Mouse (Mus musculus) MEL (cell line): ENCODE data around the gene Rab3gap2. TPM values are rescaled to one million over a fixed set of nuclear protein-coding genes. Genes with fewer than 3 reads are reported as not detected.

Source experiments
- DNase-seq: peaks from one replicate; pipeline ENCODE4 v3.0.0; 2011; ENCODE audit warnings: low read depth, low spot score
- H3K27ac ChIP-seq: 2 replicates; pipeline ENCODE4 v1.5.1; 2012; ENCODE audit warnings: low read depth, mild to moderate bottlenecking, control low read depth, low read length, moderate library complexity; ENCODE audit not compliant: control insufficient read depth
- H3K27me3 ChIP-seq, 2 experiments: fragments of 150-350 bp in 1 of 2; sonication (generic) in 1 of 2; 2 replicates each; pipeline ENCODE4 v1.6.1; 2012; ENCODE audit warnings: low read length in 2 of 2, mild to moderate bottlenecking in 2 of 2, improper control_type of control experiment in 1 of 2, moderate library complexity in 1 of 2; ENCODE audit not compliant: insufficient read depth in 2 of 2, control insufficient read depth in 1 of 2
- H3K36me3 ChIP-seq, 2 experiments: 2 replicates each; pipeline ENCODE4 v1.6.1; 2012 to 2014; ENCODE audit warnings: low read length in 2 of 2, improper control_type of control experiment in 1 of 2, inconsistent platforms in 1 of 2, mild to moderate bottlenecking in 1 of 2; ENCODE audit not compliant: insufficient read depth in 2 of 2, control insufficient read depth in 1 of 2
- H3K4me1 ChIP-seq, 2 experiments: fragments of 150-350 bp in 1 of 2; sonication (generic) in 1 of 2; 2 replicates each; pipeline ENCODE4 v1.6.1; 2012; ENCODE audit warnings: low read length in 2 of 2, improper control_type of control experiment in 1 of 2, mild to moderate bottlenecking in 1 of 2; ENCODE audit not compliant: insufficient read depth in 2 of 2, control insufficient read depth in 1 of 2
- H3K4me3 ChIP-seq, 2 experiments: fragments of 150-350 bp in 1 of 2; sonication (generic) in 1 of 2; 2 replicates each; pipeline ENCODE4 v1.5.1; 2012; ENCODE audit warnings: low read depth in 2 of 2, low read length in 2 of 2, mild to moderate bottlenecking in 2 of 2, moderate library complexity in 2 of 2, control low read depth in 1 of 2, improper control_type of control experiment in 1 of 2; ENCODE audit not compliant: control insufficient read depth in 1 of 2, insufficient read depth in 1 of 2
- H3K79me2 ChIP-seq: 2 replicates; pipeline ENCODE4 v1.6.1; 2012; ENCODE audit warnings: mild to moderate bottlenecking, low read length, moderate library complexity; ENCODE audit not compliant: control insufficient read depth, poor library complexity, insufficient read depth
- H3K9ac ChIP-seq: 2 replicates; pipeline ENCODE4 v1.6.1; 2012; ENCODE audit warnings: low read depth, mild to moderate bottlenecking, control low read depth, low read length, moderate library complexity; ENCODE audit not compliant: control insufficient read depth, poor library complexity, severe bottlenecking
- H3K9me3 ChIP-seq: fragments of 150-350 bp; sonication (generic); replicated peaks from 2 replicates; pipeline ENCODE4 v1.6.1; 2012; ENCODE audit warnings: mild to moderate bottlenecking, low read length, improper control_type of control experiment, moderate library complexity; ENCODE audit not compliant: insufficient read depth
- BHLHE40 ChIP-seq: IDR thresholded peaks from 2 replicates; pipeline ENCODE4 v1.6.1; 2012; ENCODE audit warnings: low read depth, mild to moderate bottlenecking, inconsistent platforms, low read length, improper control_type of control experiment, borderline replicate concordance
- CTCF ChIP-seq, 3 experiments: IDR thresholded peaks in 2 of 3; conservative IDR thresholded peaks in 1 of 3; 2 replicates each; pipeline ENCODE4 v1.5.1; 2011 to 2012; ENCODE audit warnings: low read length in 3 of 3, low read depth in 2 of 3, mild to moderate bottlenecking in 2 of 3, improper control_type of control experiment in 1 of 3, inconsistent platforms in 1 of 3, mixed read lengths in 1 of 3, moderate library complexity in 1 of 3; ENCODE audit not compliant: control insufficient read depth in 1 of 3, insufficient read depth in 1 of 3, poor library complexity in 1 of 3, severe bottlenecking in 1 of 3
- E2F4 ChIP-seq: IDR thresholded peaks from 2 replicates; pipeline ENCODE4 v1.6.1; 2011; ENCODE audit warnings: low read depth, low read length, improper control_type of control experiment, borderline replicate concordance
- ETS1 ChIP-seq: IDR thresholded peaks from 2 replicates; pipeline ENCODE4 v1.6.1; 2012; ENCODE audit warnings: low read depth, mild to moderate bottlenecking, inconsistent platforms, low read length, improper control_type of control experiment, moderate library complexity
- GABPA ChIP-seq: IDR thresholded peaks from 2 replicates; pipeline ENCODE4 v1.6.1; 2012; ENCODE audit warnings: low read depth, mild to moderate bottlenecking, inconsistent platforms, low read length, improper control_type of control experiment, moderate library complexity
- JUND ChIP-seq: IDR thresholded peaks from 2 replicates; pipeline ENCODE4 v1.6.1; 2011; ENCODE audit warnings: low read depth, mild to moderate bottlenecking, improper control_type of control experiment, low read length
- MAFK ChIP-seq: IDR thresholded peaks from 2 replicates; pipeline ENCODE4 v1.6.1; 2011; ENCODE audit warnings: low read depth, mild to moderate bottlenecking, low read length, improper control_type of control experiment, borderline replicate concordance
- MYC ChIP-seq: IDR thresholded peaks from 2 replicates; pipeline ENCODE4 v1.6.1; 2011; ENCODE audit warnings: low read depth, mild to moderate bottlenecking, low read length, improper control_type of control experiment, moderate library complexity
- POLR2AphosphoS5 ChIP-seq: IDR thresholded peaks from 2 replicates; pipeline ENCODE4 v1.6.1; 2012; ENCODE audit warnings: low read depth, borderline replicate concordance, mild to moderate bottlenecking, inconsistent platforms, low read length, moderate library complexity, mixed read lengths
- TAL1 ChIP-seq: IDR thresholded peaks from 2 replicates; pipeline ENCODE4 v1.6.1; 2012; ENCODE audit warnings: mild to moderate bottlenecking, inconsistent platforms, low read length, moderate library complexity, mixed read lengths
- TBP ChIP-seq: IDR thresholded peaks from 2 replicates; pipeline ENCODE4 v1.8.0; 2011; ENCODE audit warnings: low read depth, low read length, improper control_type of control experiment
- USF2 ChIP-seq, 2 experiments: IDR thresholded peaks; 2 replicates each; pipeline ENCODE4 v1.6.1; 2011 to 2012; ENCODE audit warnings: improper control_type of control experiment in 2 of 2, low read length in 2 of 2, borderline replicate concordance in 1 of 2, inconsistent platforms in 1 of 2, low read depth in 1 of 2, mild to moderate bottlenecking in 1 of 2; ENCODE audit not compliant: insufficient read depth in 1 of 2
- ZKSCAN1 ChIP-seq: IDR thresholded peaks from 2 replicates; pipeline ENCODE4 v1.6.1; 2012; ENCODE audit warnings: low read depth, mild to moderate bottlenecking, inconsistent platforms, low read length, improper control_type of control experiment, moderate library complexity
- ZNF384 ChIP-seq: IDR thresholded peaks from 2 replicates; pipeline ENCODE4 v1.6.1; 2012; ENCODE audit warnings: low read depth, mild to moderate bottlenecking, inconsistent platforms, low read length, improper control_type of control experiment
- polyA plus RNA-seq, 2 experiments: library from polyadenylated mRNA; stranded (reverse) in 1 of 2; unstranded in 1 of 2; fragments of >175 nt in 1 of 2; fragments of >200 nt in 1 of 2; gene quantifications; 2 replicates each; pipeline versions ENCODE4 v1.2.1 to v1.2.4; 2012; ENCODE audit warnings: low replicate concordance in 2 of 2, low read depth in 1 of 2; ENCODE audit not compliant: insufficient read length in 2 of 2, insufficient read depth in 1 of 2, missing spikeins in 1 of 2
- total RNA-seq: library from RNA; depleted of rRNA; stranded (reverse); fragments of 300-350 nt; gene quantifications from 2 replicates; pipeline ENCODE4 v1.2.3, GENCODE M21; 2012

The Rab3gap2 gene
- total and polyA plus RNA-seq, 3 experiments, result 24.1 to 40.1 TPM; not detected in 1

DNA sequence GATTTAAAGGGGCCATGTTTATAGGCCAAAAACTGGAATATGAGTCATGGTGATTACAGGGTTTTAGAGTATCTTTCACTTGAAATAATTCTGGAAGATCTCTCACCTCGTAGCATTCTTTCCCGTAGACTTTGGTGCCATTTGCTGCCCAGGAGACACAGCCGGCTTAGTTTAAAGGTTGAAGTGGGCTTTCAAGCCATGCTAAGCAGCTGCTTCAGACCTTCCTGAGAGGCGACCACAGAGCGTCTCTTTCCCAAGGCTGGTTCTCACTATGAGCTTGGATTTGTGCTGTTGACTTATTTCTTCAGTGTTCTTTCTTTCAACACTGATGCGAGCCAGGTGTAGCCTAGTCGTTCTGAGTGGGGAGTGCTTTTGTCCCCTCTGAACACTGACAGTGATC, 23.8 kb downstream of the Rab3gap2 start:
- H3K4me1 ChIP-seq, result peaks cover 0 to 10% of the 10 kb centered on the region in 2 experiments; a peak in 3 of 4 replicates
- TF ChIP-seq MYC (no peak), GABPA (no peak), POLR2AphosphoS5 (no peak), ZNF384 (no peak), BHLHE40 (no peak), MAFK (no peak), ZKSCAN1 (no peak), USF2 (IDR thresholded peaks at IDR 0.05; ENCODE audit: borderline replicate concordance in 1 of 2, insufficient read depth in 1 of 2, low read depth in 1 of 2, low read length in 2 of 2) (no peak), E2F4 (no peak), ETS1 (no peak), TBP (no peak)
- no peaks in the 10 kb centered on the region for H3K9me3 ChIP-seq
- H3K4me3 ChIP-seq, result no peak overlapping the region
- no peak for DNase-seq
- no peaks in the 10 kb centered on the region for H3K27me3 ChIP-seq
- H3K9ac ChIP-seq, result no peak overlapping the region
- peaks cover 2 to 11% of the 10 kb centered on the region in 2 experiments for H3K36me3 ChIP-seq
- H3K79me2 ChIP-seq, result no peaks in the 10 kb centered on the region
- no peak overlapping the region for H3K27ac ChIP-seq

DNA sequence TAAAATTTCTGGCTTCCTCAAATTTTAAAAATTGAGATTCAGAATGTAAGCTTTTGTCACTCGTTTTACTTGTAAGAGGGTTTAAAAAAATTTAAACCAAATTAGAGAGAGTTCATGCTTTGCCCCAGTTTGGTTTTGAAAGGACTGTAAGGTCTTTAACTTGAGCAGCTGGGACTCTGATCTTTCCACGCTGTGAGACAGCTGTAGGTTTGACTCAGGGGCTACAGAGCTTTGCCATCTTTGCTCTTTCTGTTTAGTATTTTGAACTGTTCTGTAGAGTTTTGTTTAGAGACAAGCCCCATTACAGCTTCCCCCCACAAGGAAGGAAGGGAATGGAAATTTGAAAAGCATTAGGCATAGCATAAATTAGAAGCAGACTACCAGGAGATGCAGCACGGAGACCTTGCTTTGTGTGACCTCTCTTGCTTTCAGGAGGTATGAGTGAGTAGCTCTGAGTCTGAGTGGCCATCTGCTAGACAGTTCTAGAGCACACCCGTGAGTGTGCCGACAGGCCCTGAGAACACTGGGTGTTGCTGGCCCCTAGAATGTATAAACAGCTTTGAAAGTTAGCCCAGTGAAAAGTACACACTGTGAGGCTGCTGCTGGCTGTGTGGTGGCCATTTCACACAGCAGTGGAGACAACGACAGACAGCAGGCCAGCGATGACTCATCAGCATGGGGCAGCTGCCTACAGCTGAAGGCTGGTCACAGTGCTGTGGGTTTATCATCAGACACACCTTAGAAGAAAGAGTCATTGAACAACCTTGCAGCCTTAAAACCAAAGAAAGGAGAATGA, 25.7 kb downstream of the Rab3gap2 start:
- no peaks in the 10 kb centered on the region for H3K27me3 ChIP-seq
- no peak overlapping the region for H3K4me3 ChIP-seq
- no peaks in the 10 kb centered on the region for H3K9me3 ChIP-seq
- no peaks in the 10 kb centered on the region for H3K79me2 ChIP-seq
- no peak overlapping the region for H3K27ac ChIP-seq
- peak; percentile 35 for DNase-seq
- no peak overlapping the region for H3K9ac ChIP-seq
- TF ChIP-seq CTCF (IDR thresholded peaks at IDR 0.05 in 2 of 3, conservative IDR thresholded peaks at IDR 0.05 in 1 of 3; ENCODE audit: control insufficient read depth in 1 of 3, insufficient read depth in 1 of 3, low read depth in 2 of 3, low read length in 3 of 3, poor library complexity in 1 of 3, severe bottlenecking in 1 of 3) (no peak), JUND (0 out of 2 replicates have a peak, but pooled peaks have one; percentile 25), TAL1 (peak; percentile 38), ETS1 (peak; percentile 44; the same call in 1 of the 2 replicates)
- peaks cover 0 to 10% of the 10 kb centered on the region in 2 experiments; a peak in 3 of 4 replicates for H3K4me1 ChIP-seq
- H3K36me3 ChIP-seq, result peaks cover 8 to 11% of the 10 kb centered on the region in 2 experiments
